Mouse (Mus musculus) R1 (cell line): ENCODE data around the gene Zbtb2.

ENCODE experiments used
- DNase-seq: peaks from one replicate; pipeline ENCODE4 v3.0.0-alpha.2; 2018; ENCODE audit warnings: low read depth, low spot score

Gene Zbtb2

GRCm38 (mm10) chr10:4386609-4387591 is 1.0 kb downstream of the Zbtb2 start:
- peak; percentile 93 for DNase-seq

- DNase-seq, result no peak
Measured at GRCm38 (mm10) chr10:4384244-4384643, 3.7 kb downstream of the Zbtb2 start.

- DNase-seq, result no peak
Measured at GRCm38 (mm10) chr10:4380748-4381147, 7.2 kb downstream of the Zbtb2 start.

GRCm38 (mm10) chr10:4376931-4377330 is 11.0 kb downstream of the Zbtb2 start:
- no peak for DNase-seq

GRCm38 (mm10) chr10:4376461-4376860 is 11.4 kb downstream of the Zbtb2 start:
- DNase-seq, result no peak

GRCm38 (mm10) chr10:4375267-4375666 is 12.6 kb downstream of the Zbtb2 start:
- DNase-seq, result peak; percentile 99

GRCm38 (mm10) chr10:4374734-4375133 is 13.2 kb downstream of the Zbtb2 start:
- DNase-seq, result peak; percentile 63

- DNase-seq, result no peak
Measured at GRCm38 (mm10) chr10:4374239-4374638, 13.7 kb downstream of the Zbtb2 start.

- DNase-seq, result peak; percentile 72
Measured at GRCm38 (mm10) chr10:4373558-4373957, 14.3 kb downstream of the Zbtb2 start.

GRCm38 (mm10) chr10:4372011-4372410 is 15.9 kb downstream of the Zbtb2 start:
- DNase-seq, result peak; percentile 97

- peak; percentile 66 for DNase-seq
Measured at GRCm38 (mm10) chr10:4370105-4370504, 17.8 kb downstream of the Zbtb2 start.

- peak; percentile 86 for DNase-seq
Measured at GRCm38 (mm10) chr10:4364618-4365017, 23.3 kb downstream of the Zbtb2 start.

- DNase-seq, result no peak
Measured at GRCm38 (mm10) chr10:4357435-4357834, 30.5 kb downstream of the Zbtb2 start.

- DNase-seq, result no peak
Measured at GRCm38 (mm10) chr10:4356640-4357039, 31.3 kb downstream of the Zbtb2 start.

- DNase-seq, result no peak
Measured at GRCm38 (mm10) chr10:4355882-4356451, 31.9 kb downstream of the Zbtb2 start.

- peak; percentile 60 for DNase-seq
Measured at GRCm38 (mm10) chr10:4354371-4355260, 33.3 kb downstream of the Zbtb2 start.

GRCm38 (mm10) chr10:4347591-4347990 is 40.3 kb downstream of the Zbtb2 start:
- no peak for DNase-seq

- DNase-seq, result no peak
Measured at GRCm38 (mm10) chr10:4347136-4347492, 40.8 kb downstream of the Zbtb2 start.

- DNase-seq, result peak; percentile 94
Measured at GRCm38 (mm10) chr10:4346489-4347135, 41.3 kb downstream of the Zbtb2 start.

GRCm38 (mm10) chr10:4341430-4341829 is 46.5 kb downstream of the Zbtb2 start:
- DNase-seq, result peak; percentile 81

GRCm38 (mm10) chr10:4338863-4339461 is 48.9 kb downstream of the Zbtb2 start:
- peak; percentile 73 for DNase-seq
